Mouse (Mus musculus): ENCODE measurements around the gene Batf2.
"Not testable (repeated sequence)": the region's sequence is repeated elsewhere in the genome, so short reads cannot be mapped to it uniquely, and the experiment has no call there.

The Batf2 gene

GRCm38 (mm10) chr19:6130414-6131128, 10.2 kb upstream of the Batf2 start:
- DNase-seq (ENCODE audit: inconsistent age in 2 of 2, low spot score in 1 of 2), result not testable (repeated sequence)

GRCm38 (mm10) chr19:6132171-6132827, 8.5 kb upstream of the Batf2 start:
- DNase-seq (ENCODE audit: inconsistent age in 2 of 2, low spot score in 1 of 2), result no peak

- DNase-seq (ENCODE audit: inconsistent age in 2 of 2, low spot score in 1 of 2), result not testable (repeated sequence)
Observed at GRCm38 (mm10) chr19:6133197-6133596, 7.6 kb upstream of the Batf2 start.

GRCm38 (mm10) chr19:6136397-6136796, 4.4 kb upstream of the Batf2 start:
- no peak for DNase-seq (ENCODE audit: inconsistent age in 2 of 2, low spot score in 1 of 2)

- DNase-seq (ENCODE audit: inconsistent age in 2 of 2, low spot score in 1 of 2), result no peak
Observed at GRCm38 (mm10) chr19:6139701-6140100, 1.1 kb upstream of the Batf2 start.

- DNase-seq (ENCODE audit: inconsistent age in 2 of 2, low spot score in 1 of 2), result no peak
Observed at GRCm38 (mm10) chr19:6140374-6140677, 457 bp upstream of the Batf2 start.

GRCm38 (mm10) chr19:6141394-6141749, 589 bp downstream of the Batf2 start, which contains the start of gene Arl2:
TSS of gene Arl2 (minus strand) at chr19:6141548.
- DNase-seq (ENCODE audit: inconsistent age in 2 of 2, low spot score in 1 of 2), result peak; percentile 85 to 93

GRCm38 (mm10) chr19:6144842-6145241, 4.1 kb downstream of the Batf2 start:
- no peak for DNase-seq (ENCODE audit: inconsistent age in 2 of 2, low spot score in 1 of 2)

- DNase-seq (ENCODE audit: inconsistent age in 2 of 2, low spot score in 1 of 2), result no peak
Observed at GRCm38 (mm10) chr19:6155174-6155573, 14.4 kb downstream of the Batf2 start.

GRCm38 (mm10) chr19:6156372-6156771, 15.6 kb downstream of the Batf2 start:
- no peak for DNase-seq (ENCODE audit: inconsistent age in 2 of 2, low spot score in 1 of 2)

- peak in 1 of 2 experiments; percentile 51 for DNase-seq (ENCODE audit: inconsistent age in 2 of 2, low spot score in 1 of 2)
Observed at GRCm38 (mm10) chr19:6157220-6157619, 16.4 kb downstream of the Batf2 start.

- peak; percentile 44 to 65 for DNase-seq (ENCODE audit: inconsistent age in 2 of 2, low spot score in 1 of 2)
Observed at GRCm38 (mm10) chr19:6163872-6164547, 23.2 kb downstream of the Batf2 start.

- DNase-seq (ENCODE audit: inconsistent age in 2 of 2, low spot score in 1 of 2), result no peak
Observed at GRCm38 (mm10) chr19:6166750-6167149, 26.0 kb downstream of the Batf2 start.

GRCm38 (mm10) chr19:6171215-6171614, 30.4 kb downstream of the Batf2 start:
- DNase-seq (ENCODE audit: inconsistent age in 2 of 2, low spot score in 1 of 2), result no peak

GRCm38 (mm10) chr19:6174771-6175170, 34.0 kb downstream of the Batf2 start:
- peak; percentile 38 to 70 for DNase-seq (ENCODE audit: inconsistent age in 2 of 2, low spot score in 1 of 2)

- DNase-seq (ENCODE audit: inconsistent age in 2 of 2, low spot score in 1 of 2), result no peak
Observed at GRCm38 (mm10) chr19:6178775-6179174, 38.0 kb downstream of the Batf2 start.

GRCm38 (mm10) chr19:6181629-6182028, 40.8 kb downstream of the Batf2 start:
- DNase-seq (ENCODE audit: inconsistent age in 2 of 2, low spot score in 1 of 2), result peak in 1 of 2 experiments; percentile 52

- peak in 1 of 2 experiments; percentile 43 for DNase-seq (ENCODE audit: inconsistent age in 2 of 2, low spot score in 1 of 2)
Observed at GRCm38 (mm10) chr19:6182534-6182933, 41.8 kb downstream of the Batf2 start.

- no peak for DNase-seq (ENCODE audit: inconsistent age in 2 of 2, low spot score in 1 of 2)
Observed at GRCm38 (mm10) chr19:6184131-6184530, 43.3 kb downstream of the Batf2 start, which contains the start of gene Majin. TSS of gene Majin (plus strand) at chr19:6184388.

- peak in 1 of 2 experiments; percentile 43 for DNase-seq (ENCODE audit: inconsistent age in 2 of 2, low spot score in 1 of 2)
Observed at GRCm38 (mm10) chr19:6204265-6204664, 63.5 kb downstream of the Batf2 start.

- no peak for DNase-seq (ENCODE audit: inconsistent age in 2 of 2, low spot score in 1 of 2)
Observed at GRCm38 (mm10) chr19:6206716-6207115, 65.9 kb downstream of the Batf2 start.

Data from adrenal gland, adult (tissue).